Mouse (Mus musculus) stomach, embryonic 14.5 days (tissue): ENCODE results near the gene Kcnip4. TPM values are rescaled to one million over a fixed set of nuclear protein-coding genes. Genes with fewer than 3 reads are reported as not detected.

Experiments used
- ATAC-seq: fragments of 200-750 bp; cut with Nextera tagmentation; 2 replicates; pipeline ENCODE4 v1.8.0; 2017; ENCODE audit warnings: low read depth, moderate TSS enrichment; ENCODE audit not compliant: insufficient number of reproducible peaks, insufficient read depth, low FRiP score
- H3K27ac ChIP-seq: fragments of 300-500 bp; sonication (generic); 2 replicates; pipeline ENCODE4 v1.5.1; 2014; ENCODE audit warnings: mild to moderate bottlenecking, low read length, moderate library complexity, mixed read lengths
- H3K27me3 ChIP-seq: fragments of 300-500 bp; sonication (generic); 2 replicates; pipeline ENCODE4 v1.6.1; 2014; ENCODE audit warnings: low read length, control low read depth, mixed read lengths; ENCODE audit not compliant: control insufficient read depth, insufficient read depth
- H3K36me3 ChIP-seq: fragments of 300-500 bp; sonication (generic); 2 replicates; pipeline ENCODE4 v1.6.1; 2014; ENCODE audit warnings: mild to moderate bottlenecking, control low read depth, low read length, moderate library complexity, mixed read lengths; ENCODE audit not compliant: control insufficient read depth, insufficient read depth
- H3K4me1 ChIP-seq: fragments of 300-500 bp; sonication (generic); 2 replicates; pipeline ENCODE4 v1.6.1; 2014; ENCODE audit warnings: low read length, control low read depth, mixed read lengths; ENCODE audit not compliant: control insufficient read depth, insufficient read depth
- H3K4me2 ChIP-seq: fragments of 300-500 bp; sonication (generic); replicated peaks from 2 replicates; pipeline ENCODE4 v1.6.1; 2014; ENCODE audit warnings: low read depth, low read length, control low read depth
- H3K4me3 ChIP-seq: fragments of 300-500 bp; sonication (generic); 2 replicates; pipeline ENCODE4 v1.5.1; 2014; ENCODE audit warnings: low read depth, low read length, control low read depth
- H3K9ac ChIP-seq: fragments of 300-500 bp; sonication (generic); replicated peaks from 2 replicates; pipeline ENCODE4 v1.6.1; 2014; ENCODE audit warnings: low read depth, mild to moderate bottlenecking, control low read depth, low read length, moderate library complexity, mixed read lengths
- H3K9me3 ChIP-seq: fragments of 300-500 bp; sonication (generic); 2 replicates; pipeline ENCODE4 v1.6.1; 2016; ENCODE audit warnings: low read depth, low read length, control low read depth; ENCODE audit not compliant: control insufficient read depth
- WGBS: fragments of 180-500 bp; shearing (Covaris S2); extraction: QIAGEN DNeasy Blood & Tissue Kit; methylation state at CpG from one replicate; pipeline ENCODE4 v1.1.7; 2014; 5-methylcytosine and 5-hydroxymethylcytosine counted together
- polyA plus RNA-seq: library from polyadenylated mRNA; unstranded; fragments of >200 nt; fragmentation: Nextera tagmentation; extraction: Ambion mirVana; gene quantifications from 2 replicates; pipeline ENCODE4 v1.2.1, GENCODE M21; 2014

Kcnip4 gene
- polyA plus RNA-seq, 1 experiment from 2014 or later: 6.1 TPM

GRCm38 (mm10) chr5:48410348-48410747 is 1114.4 kb downstream of the Kcnip4 start:
- Histone ChIP-seq H3K27me3 (no peaks in the 10 kb centered on the region), H3K36me3 (no peaks in the 10 kb centered on the region), H3K4me3 (no peak overlapping the region), H3K27ac (no peak overlapping the region), H3K4me2 (no peak overlapping the region), H3K9me3 (no peaks in the 10 kb centered on the region), H3K9ac (no peak overlapping the region), H3K4me1 (no peaks in the 10 kb centered on the region)
- 60% methylated on average over 5 of the region's 5 CpGs for WGBS
- no peak for ATAC-seq

- WGBS: 67% methylated on average over 4 of the region's 4 CpGs
- no peak overlapping the region for H3K9ac ChIP-seq
Measured at GRCm38 (mm10) chr5:48408276-48408675, 1116.4 kb downstream of the Kcnip4 start.

GRCm38 (mm10) chr5:48402497-48402896 is 1122.2 kb downstream of the Kcnip4 start:
- Histone ChIP-seq H3K4me1 (no peaks in the 10 kb centered on the region), H3K9ac (no peak overlapping the region), H3K4me2 (no peak overlapping the region), H3K27me3 (no peaks in the 10 kb centered on the region), H3K27ac (no peak overlapping the region), H3K9me3 (no peaks in the 10 kb centered on the region), H3K4me3 (no peak overlapping the region), H3K36me3 (no peaks in the 10 kb centered on the region)
- WGBS: 59% methylated on average over 3 of the region's 3 CpGs
- ATAC-seq: no peak

More at GRCm38 (mm10) chr5:48408276-48408675, 1116.4 kb downstream of the Kcnip4 start:
- no peak overlapping the region for H3K27ac ChIP-seq
- no peaks in the 10 kb centered on the region for H3K9me3 ChIP-seq
- no peak overlapping the region for H3K4me3 ChIP-seq
- no peaks in the 10 kb centered on the region for H3K27me3 ChIP-seq
- ATAC-seq: no peak
- H3K4me1 ChIP-seq: no peaks in the 10 kb centered on the region
- H3K36me3 ChIP-seq: no peaks in the 10 kb centered on the region
- no peak overlapping the region for H3K4me2 ChIP-seq

GRCm38 (mm10) chr5:48371890-48372766 is 1152.6 kb downstream of the Kcnip4 start:
- Histone ChIP-seq H3K4me1 (peaks cover 3% of the 10 kb centered on the region; the same call in 1 of the 2 replicates), H3K36me3 (peaks cover 9% of the 10 kb centered on the region; the same call in 1 of the 2 replicates), H3K27ac (peak overlapping the region; percentile 45; the same call in 1 of the 2 replicates), H3K9ac (peak overlapping the region; percentile 78), H3K4me2 (peak overlapping the region; percentile 61), H3K9me3 (no peaks in the 10 kb centered on the region), H3K27me3 (no peaks in the 10 kb centered on the region), H3K4me3 (peak overlapping the region; percentile 84)
- peak; percentile 100 for ATAC-seq
- WGBS: under 1% methylated on average over 44 of the region's 44 CpGs

GRCm38 (mm10) chr5:48349309-48349708 is 1175.4 kb downstream of the Kcnip4 start:
- H3K9ac ChIP-seq: no peak overlapping the region
- no peaks in the 10 kb centered on the region for H3K36me3 ChIP-seq
- ATAC-seq: no peak
- no peak overlapping the region for H3K4me3 ChIP-seq
- no peak overlapping the region for H3K4me2 ChIP-seq
- H3K27ac ChIP-seq: no peak overlapping the region
- H3K27me3 ChIP-seq: no peaks in the 10 kb centered on the region
- H3K9me3 ChIP-seq: no peaks in the 10 kb centered on the region
- no peaks in the 10 kb centered on the region for H3K4me1 ChIP-seq
- WGBS: 83% methylated on average over 1 of the region's 1 CpGs

- H3K9ac ChIP-seq: no peak overlapping the region
- H3K4me2 ChIP-seq: no peak overlapping the region
- no peaks in the 10 kb centered on the region for H3K27me3 ChIP-seq
- no peak overlapping the region for H3K27ac ChIP-seq
- no peak overlapping the region for H3K4me3 ChIP-seq
- no peaks in the 10 kb centered on the region for H3K4me1 ChIP-seq
- no peaks in the 10 kb centered on the region for H3K9me3 ChIP-seq
- 92% methylated on average over 2 of the region's 2 CpGs for WGBS
- no peaks in the 10 kb centered on the region for H3K36me3 ChIP-seq
- ATAC-seq: no peak
Measured at GRCm38 (mm10) chr5:48345983-48346648, 1178.6 kb downstream of the Kcnip4 start.

- Histone ChIP-seq H3K4me1 (no peaks in the 10 kb centered on the region), H3K4me3 (no peak overlapping the region), H3K27ac (no peak overlapping the region), H3K9me3 (no peaks in the 10 kb centered on the region), H3K36me3 (no peaks in the 10 kb centered on the region), H3K9ac (no peak overlapping the region), H3K4me2 (no peak overlapping the region), H3K27me3 (no peaks in the 10 kb centered on the region)
- ATAC-seq: peak; percentile 67; the same call in 1 of the 2 replicates
- WGBS: 27% methylated on average over 5 of the region's 5 CpGs
Measured at GRCm38 (mm10) chr5:48345095-48345982, 1179.4 kb downstream of the Kcnip4 start.
